Mouse (Mus musculus) midbrain, embryonic 16.5 days (tissue): ENCODE results near the gene Alpk1. TPM values are rescaled to one million over a fixed set of nuclear protein-coding genes. Genes with fewer than 3 reads are reported as not detected.
A peak's percentile ranks its signal among the peaks of the same experiment; 100 is the strongest.

ENCODE experiments used
- ATAC-seq: fragments of 200-750 bp; cut with Nextera tagmentation; 2 replicates; pipeline ENCODE4 v1.8.0; 2017; ENCODE audit warnings: moderate TSS enrichment
- H3K27ac ChIP-seq: fragments of 300-500 bp; sonication (generic); 2 replicates; pipeline ENCODE4 v1.5.1; 2014; ENCODE audit warnings: mild to moderate bottlenecking, low read length, mixed read lengths
- H3K27me3 ChIP-seq: fragments of 300-500 bp; sonication (generic); 2 replicates; pipeline ENCODE4 v1.6.1; 2014; ENCODE audit warnings: low read depth, low read length, mixed read lengths; ENCODE audit not compliant: control insufficient read depth, insufficient read depth
- H3K36me3 ChIP-seq: fragments of 300-500 bp; sonication (generic); 2 replicates; pipeline ENCODE4 v1.6.1; 2014; ENCODE audit warnings: mild to moderate bottlenecking, low read length, moderate library complexity, mixed read lengths; ENCODE audit not compliant: control insufficient read depth, insufficient read depth
- H3K4me1 ChIP-seq: fragments of 300-500 bp; sonication (generic); 2 replicates; pipeline ENCODE4 v1.6.1; 2014; ENCODE audit warnings: mild to moderate bottlenecking, low read length, mixed read lengths; ENCODE audit not compliant: control insufficient read depth, insufficient read depth
- H3K4me2 ChIP-seq: fragments of 300-500 bp; sonication (generic); 2 replicates; pipeline ENCODE4 v1.6.1; 2014; ENCODE audit warnings: mild to moderate bottlenecking, low read length, mixed read lengths
- H3K4me3 ChIP-seq: fragments of 300-500 bp; sonication (generic); 2 replicates; pipeline ENCODE4 v1.5.1; 2014; ENCODE audit warnings: low read depth, mild to moderate bottlenecking, low read length, moderate library complexity, mixed read lengths
- H3K9ac ChIP-seq: fragments of 300-500 bp; sonication (generic); 2 replicates; pipeline ENCODE4 v1.6.1; 2014; ENCODE audit warnings: low read depth, low read length, mixed read lengths
- H3K9me3 ChIP-seq: fragments of 300-500 bp; sonication (generic); replicated peaks from 2 replicates; pipeline ENCODE4 v1.6.1; 2014; ENCODE audit warnings: mild to moderate bottlenecking, low read length, mixed read lengths; ENCODE audit not compliant: control insufficient read depth, poor library complexity, severe bottlenecking
- WGBS: fragments of 180-500 bp; shearing (Covaris S2); extraction: QIAGEN DNeasy Blood & Tissue Kit; methylation state at CpG from one replicate; pipeline ENCODE4 v1.1.7; 2014; 5-methylcytosine and 5-hydroxymethylcytosine counted together
- polyA plus RNA-seq: library from polyadenylated mRNA; unstranded; fragments of >200 nt; fragmentation: Nextera tagmentation; extraction: Ambion mirVana; gene quantifications from 2 replicates; pipeline ENCODE4 v1.2.1, GENCODE M21; 2015

Alpk1 gene
- polyA plus RNA-seq, 1 experiment from 2014 or later: 0.38 TPM

GRCm38 (mm10) chr3:127793022-127793421 is 12.7 kb upstream of the Alpk1 start:
- no peak for ATAC-seq
- H3K9me3 ChIP-seq: no peaks in the 10 kb centered on the region
- no peaks in the 10 kb centered on the region for H3K36me3 ChIP-seq
- 70% methylated on average over 7 of the region's 7 CpGs for WGBS
- no peak overlapping the region for H3K27ac ChIP-seq
- H3K4me3 ChIP-seq: no peak overlapping the region
- H3K4me1 ChIP-seq: peaks cover 11% of the 10 kb centered on the region
- peaks cover 10% of the 10 kb centered on the region for H3K27me3 ChIP-seq
- H3K9ac ChIP-seq: no peak overlapping the region
- no peak overlapping the region for H3K4me2 ChIP-seq

GRCm38 (mm10) chr3:127791595-127792561 is 11.6 kb upstream of the Alpk1 start:
- no peak overlapping the region for H3K4me3 ChIP-seq
- no peak overlapping the region; the same call in 1 of the 2 replicates for H3K4me2 ChIP-seq
- H3K27me3 ChIP-seq: peaks cover 17% of the 10 kb centered on the region
- peaks cover 11% of the 10 kb centered on the region for H3K4me1 ChIP-seq
- H3K9me3 ChIP-seq: no peaks in the 10 kb centered on the region
- no peaks in the 10 kb centered on the region for H3K36me3 ChIP-seq
- no peak for ATAC-seq
- no peak overlapping the region for H3K9ac ChIP-seq
- 68% methylated on average over 4 of the region's 4 CpGs for WGBS
- H3K27ac ChIP-seq: no peak overlapping the region

DNA sequence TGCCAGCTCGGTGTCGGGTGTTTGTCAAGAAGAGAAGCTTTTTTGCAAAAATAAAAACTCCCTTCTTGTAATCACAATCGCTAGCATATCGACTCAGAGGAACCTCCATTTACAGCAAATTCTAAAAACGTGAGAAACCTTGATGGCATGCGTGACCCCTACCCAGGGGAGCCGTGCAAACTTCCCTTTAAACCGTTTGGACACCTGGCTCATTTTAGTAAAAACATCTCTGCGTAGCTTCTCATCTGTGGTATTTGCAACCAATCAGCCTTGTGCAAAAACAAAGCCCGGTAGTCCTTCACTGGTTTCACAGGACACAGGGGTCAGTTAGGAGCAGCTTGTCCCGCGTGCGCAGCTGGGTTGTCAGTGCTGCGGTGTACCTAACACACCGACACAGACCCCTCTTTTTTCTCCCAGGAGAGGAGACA is 10.7 kb upstream of the Alpk1 start:
- H3K9ac ChIP-seq: peak overlapping the region; percentile 50; the same call in 1 of the 2 replicates
- H3K4me2 ChIP-seq: peak overlapping the region; percentile 96
- H3K36me3 ChIP-seq: no peaks in the 10 kb centered on the region
- H3K4me1 ChIP-seq: peaks cover 11% of the 10 kb centered on the region
- no peak overlapping the region for H3K27ac ChIP-seq
- H3K9me3 ChIP-seq: no peaks in the 10 kb centered on the region
- WGBS: 1% methylated on average over 15 of the region's 15 CpGs
- H3K27me3 ChIP-seq: peaks cover 22% of the 10 kb centered on the region
- peak overlapping the region; percentile 44 for H3K4me3 ChIP-seq
- no peak for ATAC-seq

- peak; percentile 79 for ATAC-seq
- H3K9ac ChIP-seq: peak overlapping the region; percentile 50; the same call in 1 of the 2 replicates
- H3K9me3 ChIP-seq: no peaks in the 10 kb centered on the region
- no peak overlapping the region; the same call in 1 of the 2 replicates for H3K27ac ChIP-seq
- H3K36me3 ChIP-seq: no peaks in the 10 kb centered on the region
- H3K4me3 ChIP-seq: peak overlapping the region; percentile 44
- H3K4me2 ChIP-seq: peak overlapping the region; percentile 96
- H3K4me1 ChIP-seq: peaks cover 11% of the 10 kb centered on the region
- H3K27me3 ChIP-seq: peaks cover 23% of the 10 kb centered on the region
- WGBS: under 1% methylated on average over 34 of the region's 36 CpGs
Measured at GRCm38 (mm10) chr3:127790234-127791055, 10.1 kb upstream of the Alpk1 start.

DNA sequence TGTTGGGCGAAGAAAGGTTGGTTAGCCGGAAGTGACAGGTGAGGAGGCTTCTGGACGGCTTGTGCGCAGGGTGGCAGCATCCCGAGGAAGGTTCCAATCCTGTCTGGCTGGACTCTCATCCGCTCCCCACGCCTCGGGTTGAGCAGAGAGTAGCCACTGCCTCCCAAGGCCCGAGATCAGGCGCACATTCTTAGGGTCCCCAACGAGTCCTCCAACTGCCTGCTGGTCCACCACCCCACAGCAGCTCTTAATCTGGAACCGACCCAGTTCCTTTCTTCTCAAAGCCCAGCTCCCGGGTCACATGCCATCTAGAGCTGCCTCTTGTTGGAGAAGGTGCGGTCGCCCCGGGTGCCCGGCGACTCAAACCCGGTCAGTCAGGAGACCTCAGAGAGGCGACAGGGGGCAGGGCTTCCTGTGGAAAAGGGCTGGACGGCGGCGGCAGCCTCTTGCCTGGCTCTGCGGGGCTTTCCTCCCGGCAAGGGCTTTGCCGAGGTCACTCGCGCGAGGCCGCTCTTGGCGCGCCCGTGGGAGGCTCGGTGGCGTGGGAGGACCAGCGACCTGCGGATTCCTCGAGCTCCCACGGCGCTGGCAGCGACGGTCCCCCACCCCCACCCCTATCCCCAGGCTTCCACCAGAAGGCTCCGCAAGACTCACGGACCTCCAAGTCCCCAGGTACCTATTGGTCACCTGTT is 9.3 kb upstream of the Alpk1 start, which contains the start of gene Tifa:
Gene Tifa, plus strand, starts transcription at position 306 of the 692 bp plus-strand sequence.
- peaks cover 23% of the 10 kb centered on the region for H3K27me3 ChIP-seq
- no peaks in the 10 kb centered on the region for H3K36me3 ChIP-seq
- peak; percentile 60 for ATAC-seq
- no peak within 1 kb of the TSS; the same call in 1 of the 2 replicates for H3K27ac ChIP-seq
- H3K9me3 ChIP-seq: no peaks in the 10 kb centered on the region
- peak within 1 kb of the TSS; percentile 50; the same call in 1 of the 2 replicates for H3K9ac ChIP-seq
- peak within 1 kb of the TSS; percentile 44 for H3K4me3 ChIP-seq
- H3K4me2 ChIP-seq: peak within 1 kb of the TSS; percentile 96
- under 1% methylated on average over 44 of the region's 44 CpGs for WGBS
- peaks cover 11% of the 10 kb centered on the region for H3K4me1 ChIP-seq

DNA sequence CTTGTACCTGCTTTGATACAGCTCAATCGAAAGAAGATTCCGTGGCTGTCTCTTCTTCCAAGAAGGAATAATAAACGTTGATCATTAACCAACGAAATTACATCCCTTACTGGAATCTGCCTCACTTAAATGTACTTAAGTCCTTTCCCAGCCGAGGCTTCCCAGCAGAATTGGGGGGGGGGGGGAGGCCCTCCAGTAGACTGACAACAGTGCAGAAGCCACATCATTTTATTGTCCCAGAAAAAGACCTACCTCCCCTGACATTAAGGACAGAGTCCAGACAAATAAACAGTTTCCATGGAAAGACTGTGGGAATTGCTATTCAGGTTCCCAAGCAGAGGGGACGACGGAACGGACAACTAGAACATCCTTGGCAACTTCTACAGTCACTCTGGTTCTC is 8.6 kb upstream of the Alpk1 start:
- H3K4me3 ChIP-seq: peak overlapping the region; percentile 44; the same call in 1 of the 2 replicates
- H3K9ac ChIP-seq: no peak overlapping the region
- peaks cover 11% of the 10 kb centered on the region for H3K4me1 ChIP-seq
- ATAC-seq: no peak
- H3K4me2 ChIP-seq: peak overlapping the region; percentile 96
- no peaks in the 10 kb centered on the region for H3K36me3 ChIP-seq
- WGBS: 19% methylated on average over 8 of the region's 8 CpGs
- H3K9me3 ChIP-seq: no peaks in the 10 kb centered on the region
- H3K27ac ChIP-seq: no peak overlapping the region
- peaks cover 23% of the 10 kb centered on the region for H3K27me3 ChIP-seq

DNA sequence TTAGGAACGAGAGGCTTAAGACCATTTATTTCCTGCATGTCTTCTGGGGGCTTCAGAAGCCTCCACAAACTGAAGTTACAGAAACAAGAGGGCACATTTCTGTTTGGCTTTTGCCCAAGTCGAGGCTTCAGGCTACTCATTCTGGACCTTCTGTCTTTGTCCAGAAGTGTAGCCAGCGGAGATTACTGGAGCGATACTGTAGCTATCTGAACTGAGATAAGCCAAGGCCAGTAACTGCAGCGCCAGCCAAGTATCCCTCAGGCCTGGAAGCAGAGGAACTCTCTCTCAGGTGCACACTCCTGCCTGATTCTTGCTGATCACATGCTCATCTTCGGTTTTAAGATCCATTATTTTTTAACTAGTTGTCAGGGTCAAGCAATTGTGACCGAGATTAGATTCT is 7.7 kb upstream of the Alpk1 start:
- Histone ChIP-seq H3K27ac (no peak overlapping the region), H3K36me3 (no peaks in the 10 kb centered on the region), H3K4me3 (no peak overlapping the region), H3K9ac (no peak overlapping the region), H3K4me1 (peaks cover 11% of the 10 kb centered on the region), H3K9me3 (no peaks in the 10 kb centered on the region), H3K4me2 (no peak overlapping the region), H3K27me3 (peaks cover 23% of the 10 kb centered on the region)
- 36% methylated on average over 7 of the region's 7 CpGs for WGBS
- no peak for ATAC-seq

- Histone ChIP-seq H3K27ac (no peak overlapping the region), H3K4me2 (no peak overlapping the region), H3K4me1 (peaks cover 11% of the 10 kb centered on the region), H3K9ac (no peak overlapping the region), H3K9me3 (no peaks in the 10 kb centered on the region), H3K4me3 (no peak overlapping the region), H3K36me3 (no peaks in the 10 kb centered on the region), H3K27me3 (peaks cover 23% of the 10 kb centered on the region)
- no peak for ATAC-seq
Measured at GRCm38 (mm10) chr3:127787032-127787431, 6.7 kb upstream of the Alpk1 start.
